9 mouse cellular contexts compared by ENCODE assay signal in the genomic region with DNA sequence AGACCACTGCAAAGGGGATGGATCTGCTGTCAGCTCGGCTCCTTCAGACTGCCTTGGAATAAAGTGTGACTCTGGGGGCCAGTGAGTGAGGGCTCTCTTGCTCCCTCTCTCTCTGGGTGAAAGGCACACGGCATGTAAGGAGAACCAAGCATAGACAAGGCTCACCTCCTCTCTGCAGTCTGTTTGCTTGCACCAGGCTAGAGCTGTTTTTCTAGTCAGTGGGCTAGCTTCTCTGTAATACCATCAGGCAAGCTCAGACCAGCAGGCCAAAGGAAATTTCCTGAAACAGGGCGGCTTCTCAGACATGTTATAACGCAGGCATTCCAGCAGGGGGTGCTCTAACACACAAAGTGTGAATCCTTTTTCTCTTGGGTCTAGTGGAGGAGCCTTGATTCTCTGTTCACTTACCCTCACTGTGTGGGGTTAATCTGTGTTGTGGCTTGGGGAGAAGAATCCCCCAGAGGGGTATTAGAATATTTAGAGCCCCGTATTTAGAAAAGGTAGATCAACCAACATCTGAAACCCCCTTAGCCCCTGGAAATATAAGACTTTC. TPM values are rescaled to one million over a fixed set of nuclear protein-coding genes. Genes with fewer than 3 reads are reported as not detected.
DNase-seq lines count a peak whose midpoint lies in the region; ATAC-seq lines count a peak whose summit lies in the region.
"Had no signal": no experiment of that assay in that cellular context is flagged by ENCODE, and none has a peak within 500 bp of the region (broad histone marks: within the 10 kb centered on the region; RNA-seq: fewer than 3 reads in every experiment).

No protein-coding gene starts in this region.

- no peak overlapping the region for H3K4me3 ChIP-seq in hindbrain, embryonic 14.5 days (replicated peaks; ENCODE audit: low read length)
- H3K4me3 ChIP-seq in midbrain, embryonic 13.5 days (replicated peaks), result no peak overlapping the region

- no peak overlapping the region for H3K27ac ChIP-seq in hindbrain, embryonic 14.5 days
- 0 out of 2 replicates have a peak overlapping the region, but pooled peaks have one; percentile 56 for H3K27ac ChIP-seq in midbrain, embryonic 13.5 days

- H3K9me3 ChIP-seq in hindbrain, embryonic 14.5 days (ENCODE audit: control insufficient read depth, low read length), result no peaks in the 10 kb centered on the region
- no peaks in the 10 kb centered on the region for H3K9me3 ChIP-seq in midbrain, embryonic 13.5 days

- no peak overlapping the region for H3K4me2 ChIP-seq in hindbrain, embryonic 14.5 days (replicated peaks)
- H3K4me2 ChIP-seq in midbrain, embryonic 13.5 days (replicated peaks), result no peak overlapping the region

- peak; percentile 73; the same call in 1 of the 2 replicates for ATAC-seq in hindbrain, embryonic 14.5 days (ENCODE audit: low FRiP score)
- peak; percentile 78 for ATAC-seq in midbrain, embryonic 13.5 days

- H3K36me3 ChIP-seq in hindbrain, embryonic 14.5 days (replicated peaks; ENCODE audit: control insufficient read depth, insufficient read depth), result no peaks in the 10 kb centered on the region
- no peaks in the 10 kb centered on the region for H3K36me3 ChIP-seq in midbrain, embryonic 13.5 days

- no peak overlapping the region for H3K9ac ChIP-seq in hindbrain, embryonic 14.5 days
- H3K9ac ChIP-seq in midbrain, embryonic 13.5 days (replicated peaks), result no peak overlapping the region; the same call in 1 of the 2 replicates

- no peaks in the 10 kb centered on the region for H3K27me3 ChIP-seq in hindbrain, embryonic 14.5 days (ENCODE audit: control insufficient read depth, insufficient read depth, low read length)
- H3K27me3 ChIP-seq in midbrain, embryonic 13.5 days, result no peaks in the 10 kb centered on the region

- peaks cover 9% of the 10 kb centered on the region for H3K4me1 ChIP-seq in hindbrain, embryonic 14.5 days (replicated peaks; ENCODE audit: control insufficient read depth, insufficient read depth, low read length)
- H3K4me1 ChIP-seq in midbrain, embryonic 13.5 days (replicated peaks), result peaks cover 16% of the 10 kb centered on the region

- 32% methylated on average over 5 of the region's 5 CpGs for WGBS in hindbrain, embryonic 14.5 days
- 21% methylated on average over 5 of the region's 5 CpGs for WGBS in midbrain, embryonic 13.5 days

- peak; percentile 58 for DNase-seq in gastrocnemius, adult 18-20 months (ENCODE audit: low spot score)
- no peak for DNase-seq in gastrocnemius, adult 8-10 months (ENCODE audit: low spot score in 2 of 2)
- DNase-seq in brain, adult 2 months (ENCODE audit: low read depth, low spot score), result peak; percentile 86
- DNase-seq in fibroblast of lung, adult 2 months (ENCODE audit: low read depth), result peak; percentile 10
- peak; percentile 85 for DNase-seq in hindbrain, embryonic 14.5 days (ENCODE audit: low spot score)
- peak; percentile 66 to 89 for DNase-seq in layer of hippocampus, postnatal 25 days (ENCODE audit: extremely low spot score in 1 of 2, low spot score in 1 of 2)
- peak; percentile 36 for DNase-seq in spleen, adult 12 weeks (ENCODE audit: low spot score)

RNA-seq across cellular contexts. Expression of a gene that starts 31.7 kb away (rescaled TPM):
- under 1 TPM; 0.07 to 0.11 TPM for total RNA-seq in gastrocnemius, adult 18-20 months (2021)
- total RNA-seq in gastrocnemius, adult 8-10 months (2022), result under 1 TPM in 2 of 4 experiments, not detected in 2; 0.08 to 0.19 TPM
- polyA plus RNA-seq in hindbrain, embryonic 14.5 days (2014; fragmentation: Nextera tagmentation; extraction: Ambion mirVana), result 35.4 and 42.7 TPM in 2 replicates
- 100 to 1,000 TPM; 422 to 463 TPM for total RNA-seq in layer of hippocampus, postnatal 25 days (2021)
- polyA plus RNA-seq in midbrain, embryonic 13.5 days (2015; fragmentation: Nextera tagmentation; extraction: Ambion mirVana), result 18.2 and 19.9 TPM in 2 replicates
- polyA plus RNA-seq: liver, embryonic 16.5 days had no signal

RNA-seq across cellular contexts. Expression of a gene that starts 42.0 kb away (rescaled TPM):
- 1 to 10 TPM; 4.2 to 4.9 TPM for total RNA-seq in gastrocnemius, adult 18-20 months (2021)
- total RNA-seq in gastrocnemius, adult 8-10 months (2022), result 1 to 10 TPM; 2.2 to 3.9 (median 3.6) TPM
- polyA plus RNA-seq in hindbrain, embryonic 14.5 days (2014; fragmentation: Nextera tagmentation; extraction: Ambion mirVana), result 6.3 and 8.6 TPM in 2 replicates
- total RNA-seq in layer of hippocampus, postnatal 25 days (2021), result 10 to 100 TPM; 15.7 to 19.4 TPM
- polyA plus RNA-seq in midbrain, embryonic 13.5 days (2015; fragmentation: Nextera tagmentation; extraction: Ambion mirVana), result 7.9 and 8.2 TPM in 2 replicates

RNA-seq across cellular contexts. Expression of a gene that starts 53.9 kb away (rescaled TPM):
- 10 to 100 TPM; 12.1 to 14.8 TPM for total RNA-seq in gastrocnemius, adult 18-20 months (2021)
- 10 to 100 TPM; 13.4 to 15.6 (median 14.9) TPM for total RNA-seq in gastrocnemius, adult 8-10 months (2022)
- polyA plus RNA-seq in hindbrain, embryonic 14.5 days (2014; fragmentation: Nextera tagmentation; extraction: Ambion mirVana), result 30.4 and 30.7 TPM in 2 replicates
- total RNA-seq in layer of hippocampus, postnatal 25 days (2021), result 10 to 100 TPM; 21.9 to 22.9 TPM
- 32.1 and 35.0 TPM in 2 replicates for polyA plus RNA-seq in midbrain, embryonic 13.5 days (2015; fragmentation: Nextera tagmentation; extraction: Ambion mirVana)

RNA-seq across cellular contexts. Expression of a gene that starts 56.3 kb away (rescaled TPM):
- total RNA-seq in gastrocnemius, adult 18-20 months (2021), result 1 to 10 TPM; 4.9 to 5.6 TPM
- 1 to 10 TPM; 4.9 to 6.2 (median 5.6) TPM for total RNA-seq in gastrocnemius, adult 8-10 months (2022)
- polyA plus RNA-seq in hindbrain, embryonic 14.5 days (2014; fragmentation: Nextera tagmentation; extraction: Ambion mirVana), result 17.8 and 21.5 TPM in 2 replicates
- total RNA-seq in layer of hippocampus, postnatal 25 days (2021), result 10 to 100 TPM; 37.8 to 63.0 TPM
- 35.5 and 39.9 TPM in 2 replicates for polyA plus RNA-seq in midbrain, embryonic 13.5 days (2015; fragmentation: Nextera tagmentation; extraction: Ambion mirVana)

Comparison
In these comparisons a context has a peak if more than half of its experiments do, and no peak if none do; other contexts are left out.
1. DNase-seq: peak in gastrocnemius, adult 18-20 months (single experiment), brain, adult 2 months (single experiment), fibroblast of lung, adult 2 months (single experiment), hindbrain, embryonic 14.5 days (single experiment), layer of hippocampus, postnatal 25 days (2 of 2) and spleen, adult 12 weeks (single experiment); none in gastrocnemius, adult 8-10 months (0 of 2).
2. RNA of a gene that starts 31.7 kb away (total RNA-seq): 422 to 463 TPM in layer of hippocampus, postnatal 25 days; 0.07 to 0.11 TPM in gastrocnemius, adult 18-20 months and 0.08 to 0.19 TPM in gastrocnemius, adult 8-10 months; every median in the first group is over 100 times any median in the second.